Mouse (Mus musculus) forebrain, postnatal 0 days (tissue): ENCODE results near the gene Runx2. TPM values are rescaled to one million over a fixed set of nuclear protein-coding genes. Genes with fewer than 3 reads are reported as not detected.

Experiments used
- ATAC-seq: fragments of 200-750 bp; cut with Nextera tagmentation; 2 replicates; pipeline ENCODE4 v1.8.0; 2017; ENCODE audit warnings: mild to moderate bottlenecking, moderate library complexity
- DNase-seq: peaks from one replicate; pipeline ENCODE4 v3.0.0-alpha.2; 2015
- H3K27ac ChIP-seq: fragments of 300-500 bp; sonication (generic); 2 replicates; pipeline ENCODE4 v1.5.1; 2014; ENCODE audit warnings: low read depth, mild to moderate bottlenecking, antibody characterized with exemption, low read length, moderate library complexity, mixed read lengths
- H3K27me3 ChIP-seq: fragments of 300-500 bp; sonication (generic); 2 replicates; pipeline ENCODE4 v1.6.1; 2014; ENCODE audit warnings: mild to moderate bottlenecking, low read length, mixed read lengths; ENCODE audit not compliant: insufficient read depth
- H3K36me3 ChIP-seq: fragments of 300-500 bp; sonication (generic); 2 replicates; pipeline ENCODE4 v1.6.1; 2014; ENCODE audit warnings: mild to moderate bottlenecking, moderate library complexity; ENCODE audit not compliant: insufficient read depth
- H3K4me1 ChIP-seq: fragments of 300-500 bp; sonication (generic); 2 replicates; pipeline ENCODE4 v1.6.1; 2014; ENCODE audit warnings: antibody characterized with exemption; ENCODE audit not compliant: insufficient read depth
- H3K4me2 ChIP-seq: fragments of 300-500 bp; sonication (generic); 2 replicates; pipeline ENCODE4 v1.6.1; 2014; ENCODE audit warnings: low read depth, mild to moderate bottlenecking, moderate library complexity
- H3K4me3 ChIP-seq: fragments of 300-500 bp; sonication (generic); 2 replicates; pipeline ENCODE4 v1.5.1; 2014; ENCODE audit warnings: low read depth, low read length, mixed read lengths
- H3K9ac ChIP-seq: fragments of 300-500 bp; sonication (generic); 2 replicates; pipeline ENCODE4 v1.6.1; 2014; ENCODE audit warnings: mild to moderate bottlenecking
- H3K9me3 ChIP-seq: fragments of 300-500 bp; sonication (generic); 2 replicates; pipeline ENCODE4 v1.6.1; 2016; ENCODE audit warnings: low read length
- CTCF ChIP-seq: sonication (generic); IDR thresholded peaks from 2 replicates; pipeline ENCODE4 v1.5.1; 2016; ENCODE audit warnings: antibody characterized with exemption, control low read depth, low read depth
- WGBS: fragments of 180-500 bp; shearing (Covaris S2); extraction: QIAGEN DNeasy Blood & Tissue Kit; methylation state at CpG from one replicate; pipeline ENCODE4 v1.1.7; 2014; 5-methylcytosine and 5-hydroxymethylcytosine counted together
- polyA plus RNA-seq: library from polyadenylated mRNA; unstranded; fragments of >200 nt; fragmentation: Nextera tagmentation; extraction: Ambion mirVana; gene quantifications from 2 replicates; pipeline ENCODE4 v1.2.1, GENCODE M21; 2015
- total RNA-seq: library from RNA; depleted of rRNA; stranded (reverse); fragments of >200 nt; gene quantifications from 2 replicates; pipeline ENCODE4 v1.2.3, GENCODE M21; 2014

Runx2 gene
- total and polyA plus RNA-seq, 2 experiments from 2014 or later: 0.77 to 5.7 TPM

- Histone ChIP-seq H3K27ac (no peak overlapping the region), H3K9ac (no peak overlapping the region), H3K4me2 (no peak overlapping the region), H3K4me1 (no peaks in the 10 kb centered on the region), H3K27me3 (no peaks in the 10 kb centered on the region), H3K9me3 (no peaks in the 10 kb centered on the region), H3K36me3 (no peaks in the 10 kb centered on the region), H3K4me3 (no peak overlapping the region)
- no peak for DNase-seq
- WGBS: 70% methylated on average over 2 of the region's 2 CpGs
- no peak for ATAC-seq
- TF ChIP-seq CTCF: no peak
Observed at GRCm38 (mm10) chr17:44688306-44688705, 126.3 kb downstream of the Runx2 start.

GRCm38 (mm10) chr17:44685514-44685913 lies 129.1 kb downstream of the Runx2 start:
- Histone ChIP-seq H3K9ac (no peak overlapping the region), H3K4me2 (no peak overlapping the region), H3K36me3 (no peaks in the 10 kb centered on the region), H3K9me3 (no peaks in the 10 kb centered on the region), H3K4me1 (no peaks in the 10 kb centered on the region), H3K27me3 (no peaks in the 10 kb centered on the region), H3K27ac (no peak overlapping the region), H3K4me3 (no peak overlapping the region)
- DNase-seq (no peak), ATAC-seq (no peak)
- no peak for TF ChIP-seq CTCF
- 44% methylated on average over 7 of the region's 7 CpGs for WGBS

GRCm38 (mm10) chr17:44683026-44683425 lies 131.6 kb downstream of the Runx2 start:
- Histone ChIP-seq H3K27me3 (no peaks in the 10 kb centered on the region), H3K9ac (no peak overlapping the region), H3K4me3 (no peak overlapping the region), H3K9me3 (no peaks in the 10 kb centered on the region), H3K4me2 (no peak overlapping the region), H3K27ac (no peak overlapping the region), H3K4me1 (no peaks in the 10 kb centered on the region), H3K36me3 (no peaks in the 10 kb centered on the region)
- no peak for DNase-seq
- 89% methylated on average over 9 of the region's 9 CpGs for WGBS
- no peak for ATAC-seq
- no peak for TF ChIP-seq CTCF

GRCm38 (mm10) chr17:44677782-44678181 lies 136.8 kb downstream of the Runx2 start:
- 51% methylated on average over 7 of the region's 7 CpGs for WGBS
- no peak overlapping the region for H3K4me2 ChIP-seq
- no peak overlapping the region for H3K27ac ChIP-seq
- DNase-seq (no peak), ATAC-seq (no peak)
- H3K9me3 ChIP-seq: no peaks in the 10 kb centered on the region
- no peak overlapping the region for H3K9ac ChIP-seq
- H3K27me3 ChIP-seq: no peaks in the 10 kb centered on the region
- no peak overlapping the region for H3K4me3 ChIP-seq
- H3K4me1 ChIP-seq: no peaks in the 10 kb centered on the region
- TF ChIP-seq CTCF: no peak
- H3K36me3 ChIP-seq: no peaks in the 10 kb centered on the region

- DNase-seq (no peak), ATAC-seq (no peak)
- no peak for TF ChIP-seq CTCF
- Histone ChIP-seq H3K4me2 (no peak overlapping the region), H3K9me3 (no peaks in the 10 kb centered on the region), H3K27ac (no peak overlapping the region), H3K27me3 (no peaks in the 10 kb centered on the region), H3K4me3 (no peak overlapping the region), H3K9ac (no peak overlapping the region), H3K4me1 (no peaks in the 10 kb centered on the region), H3K36me3 (no peaks in the 10 kb centered on the region)
- WGBS: 71% methylated on average over 7 of the region's 7 CpGs
Observed at GRCm38 (mm10) chr17:44672806-44673205, 141.8 kb downstream of the Runx2 start.

- ATAC-seq (peak; percentile 51), DNase-seq (peak; percentile 44)
- 58% methylated on average over 16 of the region's 16 CpGs for WGBS
- no peak for TF ChIP-seq CTCF
- Histone ChIP-seq H3K27me3 (no peaks in the 10 kb centered on the region), H3K4me3 (no peak overlapping the region), H3K9me3 (no peaks in the 10 kb centered on the region), H3K36me3 (no peaks in the 10 kb centered on the region), H3K9ac (no peak overlapping the region), H3K4me2 (no peak overlapping the region), H3K4me1 (no peaks in the 10 kb centered on the region), H3K27ac (no peak overlapping the region)
Observed at GRCm38 (mm10) chr17:44671946-44672692, 142.5 kb downstream of the Runx2 start.

- Histone ChIP-seq H3K4me3 (peak overlapping the region; percentile 8; the same call in 1 of the 2 replicates), H3K27me3 (no peaks in the 10 kb centered on the region), H3K36me3 (no peaks in the 10 kb centered on the region), H3K4me1 (no peaks in the 10 kb centered on the region), H3K9me3 (no peaks in the 10 kb centered on the region), H3K27ac (no peak overlapping the region), H3K9ac (no peak overlapping the region), H3K4me2 (peak overlapping the region; percentile 37)
- DNase-seq (peak; percentile 43), ATAC-seq (peak; percentile 32; the same call in 1 of the 2 replicates)
- no peak for TF ChIP-seq CTCF
- WGBS: 7% methylated on average over 11 of the region's 11 CpGs
Observed at GRCm38 (mm10) chr17:44669985-44670384, 144.6 kb downstream of the Runx2 start.
